Mouse (Mus musculus) common myeloid progenitor, adult 5-6 weeks (primary cell): ENCODE results near the gene Orm2. TPM values are rescaled to one million over a fixed set of nuclear protein-coding genes. Genes with fewer than 3 reads are reported as not detected.

Source experiments
- ATAC-seq: replicated peaks from 2 replicates; pipeline ENCODE4 v1.8.0; 2016; ENCODE audit warnings: low read depth, mild to moderate bottlenecking, moderate TSS enrichment, inconsistent platforms; ENCODE audit not compliant: poor library complexity, severe bottlenecking
- total RNA-seq: library from RNA; stranded (forward); fragments of 200-1000, 187-1606 nt; gene quantifications from 2 replicates; pipeline ENCODE4 v1.2.3, GENCODE M21; 2017

The Orm2 gene
- total RNA-seq = not detected in 2 replicates

- no peak for ATAC-seq
These were observed at the start of gene Orm2 for GRCm38 (mm10) chr4:63362150-63362549. Gene Orm2, plus strand, starts transcription at chr4:63362449.

- no peak for ATAC-seq
These were observed 48.2 kb upstream of the Orm2 start for GRCm38 (mm10) chr4:63314063-63314462.

GRCm38 (mm10) chr4:63316076-63316746, 46.0 kb upstream of the Orm2 start:
- no peak for ATAC-seq

GRCm38 (mm10) chr4:63319566-63319965, 42.7 kb upstream of the Orm2 start:
- peak; percentile 82 for ATAC-seq

- no peak for ATAC-seq
These were observed 38.9 kb upstream of the Orm2 start for GRCm38 (mm10) chr4:63323275-63323815.

GRCm38 (mm10) chr4:63333403-63333802, 28.8 kb upstream of the Orm2 start:
- ATAC-seq = no peak

GRCm38 (mm10) chr4:63338414-63339076, 23.7 kb upstream of the Orm2 start:
- ATAC-seq = no peak

GRCm38 (mm10) chr4:63342491-63342890, 19.8 kb upstream of the Orm2 start:
- ATAC-seq = no peak

- ATAC-seq = no peak
These were observed 18.6 kb upstream of the Orm2 start for GRCm38 (mm10) chr4:63343608-63344007.

GRCm38 (mm10) chr4:63344295-63344694, 18.0 kb upstream of the Orm2 start, which contains the start of gene Orm1:
Gene Orm1, plus strand, starts transcription at chr4:63344560.
- ATAC-seq = 0 out of 2 replicates have a peak, but pooled peaks have one; percentile 6

- ATAC-seq = no peak
These were observed 17.0 kb upstream of the Orm2 start for GRCm38 (mm10) chr4:63345261-63345660.

GRCm38 (mm10) chr4:63346659-63347058, 15.6 kb upstream of the Orm2 start:
- no peak for ATAC-seq

- no peak for ATAC-seq
These were observed 13.7 kb upstream of the Orm2 start for GRCm38 (mm10) chr4:63348524-63348923.

- ATAC-seq = peak; percentile 80
These were observed 6.2 kb upstream of the Orm2 start, which contains the start of gene Orm3 for GRCm38 (mm10) chr4:63355877-63356665. Gene Orm3, plus strand, starts transcription at chr4:63356162.

- peak; percentile 39 for ATAC-seq
These were observed 5.2 kb upstream of the Orm2 start for GRCm38 (mm10) chr4:63356981-63357570.

GRCm38 (mm10) chr4:63359861-63360260, 2.4 kb upstream of the Orm2 start:
- no peak for ATAC-seq

GRCm38 (mm10) chr4:63368577-63368976, 6.3 kb downstream of the Orm2 start:
- peak; percentile 78 for ATAC-seq

GRCm38 (mm10) chr4:63370897-63371296, 8.6 kb downstream of the Orm2 start:
- no peak for ATAC-seq

GRCm38 (mm10) chr4:63371890-63372289, 9.6 kb downstream of the Orm2 start:
- peak; percentile 53 for ATAC-seq

GRCm38 (mm10) chr4:63373404-63373803, 11.2 kb downstream of the Orm2 start:
- ATAC-seq = no peak
